Mouse (Mus musculus): ENCODE results near the gene Dlg2.

Dlg2 gene

DNA sequence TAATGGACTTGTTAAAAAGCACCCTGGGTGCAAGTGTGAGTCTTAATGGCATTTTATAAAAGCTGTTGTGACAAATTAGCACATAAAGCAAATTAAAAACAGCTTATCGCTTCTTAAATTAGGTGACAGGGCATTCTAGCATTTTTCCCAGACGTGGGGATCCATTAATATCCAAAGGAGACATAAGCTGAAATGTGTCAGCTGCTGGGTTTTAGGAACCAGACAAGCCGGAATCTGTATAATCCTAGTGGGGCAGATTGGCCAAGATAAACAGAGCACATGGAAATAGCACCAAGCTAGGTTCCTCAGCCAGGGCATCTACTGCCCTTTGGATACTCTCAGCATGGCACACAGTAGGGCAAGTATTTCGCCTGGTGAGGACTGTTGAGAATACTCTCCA, 1895.2 kb downstream of the Dlg2 start:
- H3K36me3 ChIP-seq (ENCODE audit: insufficient read depth, low read length) = no peaks in the 10 kb centered on the region
- H3K27me3 ChIP-seq (ENCODE audit: insufficient read depth, low read length) = no peaks in the 10 kb centered on the region
- H3K4me3 ChIP-seq (replicated peaks; ENCODE audit: low read length) = no peak overlapping the region
- TF ChIP-seq CTCF (conservative IDR thresholded peaks at IDR 0.05; ENCODE audit: low read length) (no peak), POU5F1 (IDR thresholded peaks at IDR 0.05; ENCODE audit: borderline replicate concordance, low read length) (no peak), NANOG (IDR thresholded peaks at IDR 0.05; ENCODE audit: borderline replicate concordance, low read length) (no peak)
- H3K9me3 ChIP-seq (ENCODE audit: low read length) = no peaks in the 10 kb centered on the region
- H3K4me1 ChIP-seq (replicated peaks; ENCODE audit: low read depth, low read length) = no peaks in the 10 kb centered on the region

DNA sequence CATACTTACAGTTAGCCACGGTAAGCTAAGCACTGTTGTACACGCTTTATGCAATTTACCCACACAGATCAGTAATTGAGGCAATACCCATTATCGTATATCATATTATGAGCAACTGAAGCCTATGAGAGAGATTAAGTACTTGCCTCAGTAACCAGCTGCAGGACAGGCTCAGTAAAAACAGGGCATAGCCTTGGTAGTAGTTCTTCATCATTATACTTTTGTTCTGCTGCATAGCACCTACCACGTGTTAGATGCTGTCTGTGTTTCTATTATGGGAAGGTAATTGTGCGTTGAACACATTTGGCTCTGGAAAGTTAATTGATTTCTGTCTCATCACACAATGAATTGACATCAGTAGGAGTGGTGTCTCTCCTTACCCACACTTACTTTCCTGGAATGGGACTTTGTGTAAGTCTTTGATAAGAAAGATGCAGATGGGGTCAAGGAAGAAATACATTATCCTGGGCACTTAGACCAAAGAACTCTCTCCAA, 1897.4 kb downstream of the Dlg2 start:
- no peaks in the 10 kb centered on the region for H3K27me3 ChIP-seq (ENCODE audit: insufficient read depth, low read length)
- H3K4me3 ChIP-seq (replicated peaks; ENCODE audit: low read length) = no peak overlapping the region
- TF ChIP-seq CTCF (conservative IDR thresholded peaks at IDR 0.05; ENCODE audit: low read length) (no peak), NANOG (IDR thresholded peaks at IDR 0.05; ENCODE audit: borderline replicate concordance, low read length) (no peak), POU5F1 (IDR thresholded peaks at IDR 0.05; ENCODE audit: borderline replicate concordance, low read length) (no peak)
- H3K36me3 ChIP-seq (ENCODE audit: insufficient read depth, low read length) = no peaks in the 10 kb centered on the region
- no peaks in the 10 kb centered on the region for H3K9me3 ChIP-seq (ENCODE audit: low read length)
- H3K4me1 ChIP-seq (replicated peaks; ENCODE audit: low read depth, low read length) = no peaks in the 10 kb centered on the region

DNA sequence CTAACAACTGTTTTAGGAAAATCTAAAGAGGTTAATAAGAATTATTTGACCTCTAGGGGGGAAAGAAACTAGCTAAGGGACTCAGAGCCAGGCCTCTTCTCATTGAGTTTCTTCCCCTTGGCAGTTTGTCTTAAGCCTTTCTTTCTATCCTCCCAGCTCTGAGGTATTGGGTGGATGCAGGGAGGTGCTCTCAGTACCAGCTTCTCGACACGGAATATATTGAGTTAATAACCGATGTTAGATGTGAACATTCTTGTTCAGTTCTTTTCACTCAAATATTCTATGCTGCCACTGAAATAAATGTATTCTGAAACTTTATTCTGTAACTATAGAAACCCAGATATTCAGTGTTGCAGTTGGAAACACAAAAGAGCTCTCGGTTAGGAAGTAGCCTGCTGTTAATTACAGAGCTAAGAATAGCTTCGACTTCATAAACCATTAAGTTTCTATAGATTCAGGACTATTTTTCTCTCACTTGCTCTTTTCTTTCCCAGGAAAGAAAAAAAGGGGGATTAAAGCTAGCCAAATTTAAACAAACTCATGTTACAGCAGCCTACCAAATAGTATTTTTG, 1907.5 kb downstream of the Dlg2 start:
- TF ChIP-seq NANOG (IDR thresholded peaks at IDR 0.05; ENCODE audit: borderline replicate concordance, low read length) (no peak), POU5F1 (IDR thresholded peaks at IDR 0.05; ENCODE audit: borderline replicate concordance, low read length) (no peak), CTCF (conservative IDR thresholded peaks at IDR 0.05; ENCODE audit: low read length) (no peak)
- H3K27me3 ChIP-seq (ENCODE audit: insufficient read depth, low read length) = no peaks in the 10 kb centered on the region
- H3K4me1 ChIP-seq (replicated peaks; ENCODE audit: low read depth, low read length) = no peaks in the 10 kb centered on the region
- no peak overlapping the region for H3K4me3 ChIP-seq (replicated peaks; ENCODE audit: low read length)
- H3K9me3 ChIP-seq (ENCODE audit: low read length) = no peaks in the 10 kb centered on the region
- no peaks in the 10 kb centered on the region for H3K36me3 ChIP-seq (ENCODE audit: insufficient read depth, low read length)

DNA sequence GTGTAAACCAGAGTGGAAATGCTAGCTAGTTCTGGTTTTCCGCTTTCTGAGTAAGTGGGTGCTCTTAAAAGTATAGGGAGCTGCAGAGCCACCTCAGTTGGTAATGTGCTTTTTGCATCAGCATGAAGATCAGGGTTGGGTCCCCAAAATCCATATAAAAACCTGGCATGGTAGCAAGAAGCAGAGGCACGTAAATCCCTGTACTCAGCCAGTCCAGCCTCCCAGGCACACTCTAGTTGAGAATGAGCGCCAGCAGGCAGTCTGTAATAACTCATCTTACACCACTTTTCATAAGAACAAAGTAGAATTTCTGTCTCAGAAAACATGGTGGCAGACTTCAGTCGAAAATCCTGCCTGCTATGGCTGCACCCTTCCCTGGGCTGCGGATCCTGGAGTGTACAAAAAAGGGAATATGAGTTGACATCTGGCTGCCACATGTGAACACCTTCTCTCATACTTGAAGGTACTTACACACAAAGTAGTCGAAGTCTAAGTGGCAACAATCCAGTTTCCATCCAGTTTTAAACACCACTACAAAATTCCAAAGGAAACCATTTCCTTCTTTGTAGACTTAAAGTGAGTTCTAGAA, 1915.7 kb downstream of the Dlg2 start:
- Histone ChIP-seq H3K4me3 (replicated peaks; ENCODE audit: low read length) (no peak overlapping the region), H3K36me3 (ENCODE audit: insufficient read depth, low read length) (no peaks in the 10 kb centered on the region), H3K27me3 (ENCODE audit: insufficient read depth, low read length) (no peaks in the 10 kb centered on the region), H3K4me1 (replicated peaks; ENCODE audit: low read depth, low read length) (no peaks in the 10 kb centered on the region), H3K9me3 (ENCODE audit: low read length) (no peaks in the 10 kb centered on the region)
- TF ChIP-seq POU5F1 (IDR thresholded peaks at IDR 0.05; ENCODE audit: borderline replicate concordance, low read length) (no peak), NANOG (IDR thresholded peaks at IDR 0.05; ENCODE audit: borderline replicate concordance, low read length) (no peak), CTCF (conservative IDR thresholded peaks at IDR 0.05; ENCODE audit: low read length) (no peak)

DNA sequence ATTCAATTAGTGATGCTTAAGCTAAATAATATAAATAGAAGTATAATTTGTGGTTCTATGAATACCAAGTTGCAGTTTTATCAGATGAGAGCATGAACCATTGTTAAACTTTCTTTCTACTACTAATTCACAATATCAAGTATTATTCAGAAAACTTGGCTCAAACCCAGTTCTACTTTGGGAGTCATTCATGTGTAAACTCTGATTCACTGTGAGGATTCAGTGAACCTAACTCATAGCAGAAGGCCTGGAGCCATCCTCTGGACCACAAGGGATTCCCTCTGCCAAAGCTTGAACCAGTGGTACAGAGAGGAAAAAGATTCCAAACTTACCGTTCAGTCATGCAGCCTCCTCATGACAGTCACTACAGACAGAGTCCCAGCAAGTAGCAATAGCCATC, 1920.3 kb downstream of the Dlg2 start:
- no peak for TF ChIP-seq NANOG (IDR thresholded peaks at IDR 0.05; ENCODE audit: borderline replicate concordance, low read length)
- TF ChIP-seq POU5F1 (IDR thresholded peaks at IDR 0.05; ENCODE audit: borderline replicate concordance, low read length) = no peak
- no peak for TF ChIP-seq CTCF (conservative IDR thresholded peaks at IDR 0.05; ENCODE audit: low read length)
- H3K36me3 ChIP-seq (ENCODE audit: insufficient read depth, low read length) = no peaks in the 10 kb centered on the region
- H3K4me1 ChIP-seq (replicated peaks; ENCODE audit: low read depth, low read length) = no peaks in the 10 kb centered on the region

DNA sequence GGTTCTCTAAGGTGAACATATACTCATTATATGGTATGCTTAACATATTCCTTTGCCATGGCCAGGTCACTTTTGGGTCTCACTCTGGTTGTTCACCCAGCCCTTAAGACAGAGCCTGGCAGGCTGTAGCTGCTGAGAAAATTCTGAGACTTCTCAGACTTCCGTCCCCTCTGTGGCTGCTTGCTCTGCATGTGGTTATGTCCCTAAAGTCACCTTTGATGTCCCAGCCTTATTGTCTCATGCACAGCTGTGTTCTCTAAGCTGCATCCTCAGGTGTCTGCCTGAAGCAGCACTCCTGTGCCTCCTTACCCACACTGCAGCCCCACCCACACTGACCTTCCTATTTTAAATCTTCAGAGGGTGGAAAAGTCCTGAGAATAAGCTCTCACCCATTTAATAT, 1922.4 kb downstream of the Dlg2 start:
- Histone ChIP-seq H3K36me3 (ENCODE audit: insufficient read depth, low read length) (no peaks in the 10 kb centered on the region), H3K4me1 (replicated peaks; ENCODE audit: low read depth, low read length) (no peaks in the 10 kb centered on the region), H3K9me3 (ENCODE audit: low read length) (no peaks in the 10 kb centered on the region), H3K27me3 (ENCODE audit: insufficient read depth, low read length) (no peaks in the 10 kb centered on the region), H3K4me3 (replicated peaks; ENCODE audit: low read length) (no peak overlapping the region)
- TF ChIP-seq NANOG (IDR thresholded peaks at IDR 0.05; ENCODE audit: borderline replicate concordance, low read length) = no peak

More for the DNA sequence above, 1920.3 kb downstream of the Dlg2 start:
- no peaks in the 10 kb centered on the region for H3K9me3 ChIP-seq (ENCODE audit: low read length)
- H3K27me3 ChIP-seq (ENCODE audit: insufficient read depth, low read length) = no peaks in the 10 kb centered on the region
- H3K4me3 ChIP-seq (replicated peaks; ENCODE audit: low read length) = no peak overlapping the region

DNA sequence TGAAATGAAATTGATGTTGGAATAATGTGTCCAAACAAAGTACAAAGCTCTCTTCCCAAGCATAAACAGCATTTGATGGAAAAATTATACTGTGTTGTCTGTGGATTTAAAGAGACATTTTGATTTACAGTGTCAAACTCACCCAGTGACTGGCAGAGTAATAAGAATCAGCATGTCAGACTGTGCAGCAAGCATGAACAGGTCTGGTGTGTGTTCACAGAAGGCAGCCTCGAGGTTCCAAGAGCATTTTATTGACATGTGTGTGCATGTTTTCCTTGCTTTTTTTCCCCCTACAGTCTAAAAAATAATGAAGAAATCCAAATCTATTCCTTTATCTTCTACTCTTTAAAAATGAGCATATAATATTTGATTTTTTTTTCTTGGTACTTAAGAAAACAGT, 1924.1 kb downstream of the Dlg2 start:
- H3K4me1 ChIP-seq (replicated peaks; ENCODE audit: low read depth, low read length) = no peaks in the 10 kb centered on the region
- H3K9me3 ChIP-seq (ENCODE audit: low read length) = no peaks in the 10 kb centered on the region
- TF ChIP-seq NANOG (IDR thresholded peaks at IDR 0.05; ENCODE audit: borderline replicate concordance, low read length) (no peak), CTCF (conservative IDR thresholded peaks at IDR 0.05; ENCODE audit: low read length) (no peak), POU5F1 (IDR thresholded peaks at IDR 0.05; ENCODE audit: borderline replicate concordance, low read length) (no peak)
- H3K36me3 ChIP-seq (ENCODE audit: insufficient read depth, low read length) = no peaks in the 10 kb centered on the region
- H3K27me3 ChIP-seq (ENCODE audit: insufficient read depth, low read length) = no peaks in the 10 kb centered on the region
- no peak overlapping the region for H3K4me3 ChIP-seq (replicated peaks; ENCODE audit: low read length)

DNA sequence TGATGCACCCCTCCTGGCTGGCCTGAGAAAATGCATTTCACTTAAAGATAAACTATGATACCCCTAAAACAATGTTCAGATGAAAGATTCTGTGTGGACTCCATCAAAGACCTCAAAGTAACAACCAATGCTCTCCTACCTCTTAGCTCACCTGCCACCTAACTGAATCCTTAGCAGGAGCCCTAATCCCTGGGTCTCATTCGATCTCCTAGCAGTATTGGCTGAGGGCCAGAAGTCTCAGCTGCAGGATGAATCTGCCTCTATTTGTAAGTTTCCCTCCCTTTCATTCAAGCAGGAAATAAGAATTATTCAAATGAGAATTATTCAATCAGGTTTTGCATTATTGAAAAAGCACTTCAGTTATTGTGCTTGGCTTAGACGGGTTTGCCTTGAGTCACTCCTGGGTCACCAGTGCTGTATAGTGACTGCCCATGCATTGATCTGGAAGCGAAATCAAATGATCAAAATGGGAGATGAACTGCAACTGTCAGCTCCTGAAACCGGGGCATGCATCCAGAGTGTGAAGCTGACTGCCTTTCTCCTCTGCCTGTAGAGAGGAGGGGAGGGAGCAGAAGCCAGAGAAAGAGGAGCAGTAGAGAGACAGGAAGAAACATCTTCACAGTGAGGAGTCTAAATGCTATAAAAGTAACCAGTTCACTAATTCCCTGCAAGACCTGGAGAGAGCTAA, 1924.7 kb downstream of the Dlg2 start:
- TF ChIP-seq POU5F1 (IDR thresholded peaks at IDR 0.05; ENCODE audit: borderline replicate concordance, low read length) (no peak), CTCF (conservative IDR thresholded peaks at IDR 0.05; ENCODE audit: low read length) (no peak), NANOG (IDR thresholded peaks at IDR 0.05; ENCODE audit: borderline replicate concordance, low read length) (no peak)
- no peaks in the 10 kb centered on the region for H3K4me1 ChIP-seq (replicated peaks; ENCODE audit: low read depth, low read length)
- H3K4me3 ChIP-seq (replicated peaks; ENCODE audit: low read length) = no peak overlapping the region
- H3K9me3 ChIP-seq (ENCODE audit: low read length) = no peaks in the 10 kb centered on the region
- H3K27me3 ChIP-seq (ENCODE audit: insufficient read depth, low read length) = no peaks in the 10 kb centered on the region
- no peaks in the 10 kb centered on the region for H3K36me3 ChIP-seq (ENCODE audit: insufficient read depth, low read length)
